Comparison of ENCODE assay signal across 8 mouse cellular contexts in genomic region chr17:23550188-23550791, GRCm38 (mm10). TPM values are rescaled to one million over a fixed set of nuclear protein-coding genes. Genes with fewer than 3 reads are reported as not detected.
DNase-seq lines count a peak whose midpoint lies in the region; ATAC-seq and TF ChIP-seq lines count a peak whose summit lies in the region.

No protein-coding gene starts in this region.

- no peaks in the 10 kb centered on the region for H3K9me3 ChIP-seq in hindbrain, embryonic 10.5 days
- no peaks in the 10 kb centered on the region for H3K9me3 ChIP-seq in lung, embryonic 16.5 days (ENCODE audit: control insufficient read depth, low read length)

- under 1% methylated on average over 22 of the region's 22 CpGs for WGBS in hindbrain, embryonic 10.5 days
- WGBS in lung, embryonic 16.5 days = 1% methylated on average over 22 of the region's 22 CpGs
- 2% methylated on average over 22 of the region's 22 CpGs for WGBS in thymus, adult 2 months

- peak overlapping the region; percentile 82 for H3K4me2 ChIP-seq in lung, embryonic 16.5 days (ENCODE audit: low read depth, low read length)

- H3K4me1 ChIP-seq in hindbrain, embryonic 10.5 days (replicated peaks) = peaks cover 21% of the 10 kb centered on the region
- H3K4me1 ChIP-seq in lung, embryonic 16.5 days (replicated peaks; ENCODE audit: control insufficient read depth, insufficient read depth, low read length) = peaks cover 11% of the 10 kb centered on the region
- peaks cover 18% of the 10 kb centered on the region for H3K4me1 ChIP-seq in thymus, adult 2 months (replicated peaks; ENCODE audit: control insufficient read depth, insufficient read depth, low read length)

- H3K27ac ChIP-seq in hindbrain, embryonic 10.5 days = peak overlapping the region; percentile 80
- peak overlapping the region; percentile 70 for H3K27ac ChIP-seq in lung, embryonic 16.5 days (ENCODE audit: low read length)
- H3K27ac ChIP-seq in thymus, adult 2 months (ENCODE audit: control insufficient read depth, insufficient read depth, low read length) = peak overlapping the region; percentile 37; the same call in 1 of the 2 replicates

- peaks cover 9% of the 10 kb centered on the region for H3K36me3 ChIP-seq in hindbrain, embryonic 10.5 days
- H3K36me3 ChIP-seq in lung, embryonic 16.5 days (ENCODE audit: control insufficient read depth, insufficient read depth, low read length) = no peaks in the 10 kb centered on the region
- H3K36me3 ChIP-seq in thymus, adult 2 months (ENCODE audit: control insufficient read depth, insufficient read depth, low read length) = no peaks in the 10 kb centered on the region

- TF ChIP-seq CTCF in thymus, adult 2 months (IDR thresholded peaks at IDR 0.05; ENCODE audit: borderline replicate concordance, control insufficient read depth, extremely low read depth, insufficient read depth, low read length, poor library complexity) = no peak

- H3K9ac ChIP-seq in lung, embryonic 16.5 days (ENCODE audit: low read length) = peak overlapping the region; percentile 67

- H3K4me3 ChIP-seq in hindbrain, embryonic 10.5 days = peak overlapping the region; percentile 66
- peak overlapping the region; percentile 57 for H3K4me3 ChIP-seq in lung, embryonic 16.5 days (ENCODE audit: low read length)
- peak overlapping the region; percentile 98 for H3K4me3 ChIP-seq in thymus, adult 2 months (ENCODE audit: control insufficient read depth, insufficient read depth, low read length)

- no peaks in the 10 kb centered on the region for H3K27me3 ChIP-seq in hindbrain, embryonic 10.5 days (ENCODE audit: insufficient read depth, poor library complexity, severe bottlenecking)
- no peaks in the 10 kb centered on the region for H3K27me3 ChIP-seq in lung, embryonic 16.5 days (ENCODE audit: control insufficient read depth, insufficient read depth, low read depth, low read length)
- H3K27me3 ChIP-seq in thymus, adult 2 months (ENCODE audit: control insufficient read depth, insufficient read depth, low read length) = no peaks in the 10 kb centered on the region

- peak; percentile 58 for ATAC-seq in frontal cortex, adult (ENCODE audit: low TSS enrichment)
- peak; percentile 73 for ATAC-seq in lung, embryonic 16.5 days (ENCODE audit: low read depth)

- no peak for TF ChIP-seq POLR2A in thymus, adult 2 months (IDR thresholded peaks at IDR 0.05; ENCODE audit: control insufficient read depth, extremely low read depth, insufficient read depth, low read length, poor library complexity)

- DNase-seq in MEL-GATA-1-ER (ENCODE audit: extremely low read depth, low read depth) = peak; percentile 90
- peak; percentile 98 for DNase-seq in cerebellum, adult 9-10 months
- DNase-seq in hindbrain, embryonic 10.5 days (ENCODE audit: low spot score) = peak; percentile 93
- peak; percentile 93 for DNase-seq in layer of hippocampus, adult 9-11 months
- DNase-seq in ovary, adult 18-20 months (ENCODE audit: low spot score) = peak; percentile 78
- DNase-seq in thymus, adult 2 months = peak; percentile 86

RNA-seq across cellular contexts. Expression of gene Zfp213, which starts 13.7 kb away (rescaled TPM):
- polyA plus RNA-seq in hindbrain, embryonic 10.5 days (2016; fragmentation: Nextera tagmentation; extraction: Ambion mirVana) = 25.3 and 27.5 TPM in 2 replicates
- 17.4 and 21.7 TPM in 2 replicates for polyA plus RNA-seq in lung, embryonic 16.5 days (2015; fragmentation: Nextera tagmentation; extraction: Ambion mirVana)
- 23.5 and 24.4 TPM in 2 replicates for polyA plus RNA-seq in thymus, adult 2 months (2012; rRNA removed)

RNA-seq across cellular contexts. Expression of gene Zfp13, which starts 49.0 kb away (rescaled TPM):
- 22.5 and 23.4 TPM in 2 replicates for polyA plus RNA-seq in hindbrain, embryonic 10.5 days (2016; fragmentation: Nextera tagmentation; extraction: Ambion mirVana)
- 12.9 TPM in 2 replicates for polyA plus RNA-seq in lung, embryonic 16.5 days (2015; fragmentation: Nextera tagmentation; extraction: Ambion mirVana)
- polyA plus RNA-seq in thymus, adult 2 months (2012; rRNA removed) = 2.5 and 3.0 TPM in 2 replicates

RNA-seq across cellular contexts. Expression of gene Zscan10, which starts 50.4 kb away (rescaled TPM):
- polyA plus RNA-seq in hindbrain, embryonic 10.5 days (2016; fragmentation: Nextera tagmentation; extraction: Ambion mirVana) = 0.92 and 0.94 TPM in 2 replicates
- polyA plus RNA-seq in lung, embryonic 16.5 days (2015; fragmentation: Nextera tagmentation; extraction: Ambion mirVana) = 0.26 and 0.36 TPM in 2 replicates
- polyA plus RNA-seq in thymus, adult 2 months (2012; rRNA removed) = 0.18 and 0.20 TPM in 2 replicates

Comparison
In these comparisons a context has a peak if more than half of its experiments do, and no peak if none do; other contexts are left out.
1. Peak in every context shown above with its lines: DNase-seq, ATAC-seq, H3K4me3 ChIP-seq and H3K27ac ChIP-seq.